Mouse (Mus musculus) adrenal gland, postnatal 10 days (tissue): ENCODE measurements at regions not wholly inside any gene's neighbourhood (a gene's known extent, or its start where the extent isn't known, plus 50 kb on each side); places are given as distances from the start of the nearest gene placed in this dataset.
A peak's percentile ranks its signal among the peaks of the same experiment; 100 is the strongest.

Experiments
- DNase-seq: peaks from one replicate; pipeline ENCODE4 v3.0.0; 2021; ENCODE audit warnings: mixed read lengths

- no peak for DNase-seq
Measured at GRCm38 (mm10) chr11:55974224-55974875, 66.5 kb downstream of the Nmur2 start.

GRCm38 (mm10) chr11:55966580-55966979, 74.2 kb downstream of the Nmur2 start:
- no peak for DNase-seq

GRCm38 (mm10) chr11:55958372-55958771, 82.4 kb downstream of the Nmur2 start:
- no peak for DNase-seq

DNA sequence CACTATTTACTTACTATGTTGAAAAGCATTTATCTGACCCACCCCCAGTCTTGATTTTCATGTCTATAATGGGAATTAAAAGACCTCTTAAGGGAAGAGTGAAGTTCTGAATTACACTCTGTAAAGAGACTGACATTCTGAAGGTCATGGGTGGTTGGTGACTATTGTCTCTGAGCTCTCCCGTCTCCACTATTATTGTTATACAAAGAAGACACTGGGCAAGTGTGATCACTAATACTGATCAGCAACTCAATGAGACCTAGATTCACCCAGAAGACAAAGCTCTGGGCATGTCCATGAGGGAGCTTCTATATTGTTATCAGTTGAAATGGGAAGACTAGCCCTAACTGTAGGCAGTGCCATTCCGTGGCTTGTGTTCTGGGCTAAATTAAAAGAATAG, 83.5 kb downstream of the Nmur2 start:
- DNase-seq = no peak

GRCm38 (mm10) chr11:55953696-55954095, 87.1 kb downstream of the Nmur2 start:
- no peak for DNase-seq

- no peak for DNase-seq
Measured at GRCm38 (mm10) chr11:55949596-55949995, 91.2 kb downstream of the Nmur2 start.

- DNase-seq = peak; percentile 64
Measured at GRCm38 (mm10) chr11:55946629-55947240, 94.1 kb downstream of the Nmur2 start.

DNA sequence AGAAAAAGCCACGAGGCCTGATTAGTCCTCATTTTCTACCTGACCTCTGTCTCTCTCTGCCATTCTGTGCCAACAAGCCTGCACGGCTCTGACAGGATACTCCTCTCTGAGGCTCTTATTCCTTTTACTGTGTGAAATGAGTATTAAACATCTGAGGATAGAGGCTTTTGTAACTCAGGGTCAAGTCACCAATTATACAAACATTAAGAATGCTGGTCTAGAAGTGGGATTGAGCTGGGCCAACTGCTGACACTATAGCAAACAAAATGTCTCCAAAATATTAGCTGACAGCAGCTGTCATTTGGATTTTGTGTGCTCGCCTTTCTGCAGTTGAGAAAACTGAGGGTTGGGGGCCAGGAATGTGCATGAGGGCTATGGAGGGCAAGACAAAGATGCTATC, 94.8 kb downstream of the Nmur2 start:
- DNase-seq = no peak

- DNase-seq = no peak
Measured at GRCm38 (mm10) chr11:55939983-55940382, 100.8 kb downstream of the Nmur2 start.

GRCm38 (mm10) chr11:55926366-55926765, 114.4 kb downstream of the Nmur2 start:
- DNase-seq = no peak

GRCm38 (mm10) chr11:55919066-55919465, 121.7 kb downstream of the Nmur2 start:
- no peak for DNase-seq

GRCm38 (mm10) chr11:55918411-55918810, 122.4 kb downstream of the Nmur2 start:
- DNase-seq = no peak

GRCm38 (mm10) chr11:55897506-55897905, 143.3 kb downstream of the Nmur2 start:
- peak; percentile 64 for DNase-seq

- no peak for DNase-seq
Measured at GRCm38 (mm10) chr11:55890161-55890560, 150.6 kb downstream of the Nmur2 start.

GRCm38 (mm10) chr11:55878631-55879030, 162.2 kb downstream of the Nmur2 start:
- no peak for DNase-seq

- no peak for DNase-seq
Measured at GRCm38 (mm10) chr11:55867141-55867540, 173.7 kb downstream of the Nmur2 start.

- DNase-seq = no peak
Measured at GRCm38 (mm10) chr11:55859230-55859629, 181.6 kb downstream of the Nmur2 start.

DNA sequence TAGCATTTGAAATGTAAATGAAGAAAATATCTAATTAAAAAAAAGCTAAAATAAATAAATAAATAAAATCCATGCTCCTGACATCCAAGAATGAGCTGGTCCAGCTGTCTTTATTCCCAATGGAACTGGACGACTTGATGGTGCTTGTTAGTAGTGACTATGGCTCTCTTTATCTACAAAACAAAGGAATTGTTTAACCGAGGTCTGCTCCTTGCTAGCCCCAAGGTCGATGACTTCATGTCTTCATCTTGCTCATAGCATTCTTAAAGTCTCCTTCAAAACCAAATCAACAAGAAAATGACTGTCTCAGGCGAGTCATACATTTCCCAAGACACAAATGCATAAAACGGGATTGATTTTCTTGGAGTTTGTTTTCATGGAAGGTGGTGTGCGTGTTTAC, 212.5 kb upstream of the Glra1 start:
- no peak for DNase-seq

- DNase-seq = no peak
Measured at GRCm38 (mm10) chr11:55816566-55816965, 208.6 kb upstream of the Glra1 start.

DNA sequence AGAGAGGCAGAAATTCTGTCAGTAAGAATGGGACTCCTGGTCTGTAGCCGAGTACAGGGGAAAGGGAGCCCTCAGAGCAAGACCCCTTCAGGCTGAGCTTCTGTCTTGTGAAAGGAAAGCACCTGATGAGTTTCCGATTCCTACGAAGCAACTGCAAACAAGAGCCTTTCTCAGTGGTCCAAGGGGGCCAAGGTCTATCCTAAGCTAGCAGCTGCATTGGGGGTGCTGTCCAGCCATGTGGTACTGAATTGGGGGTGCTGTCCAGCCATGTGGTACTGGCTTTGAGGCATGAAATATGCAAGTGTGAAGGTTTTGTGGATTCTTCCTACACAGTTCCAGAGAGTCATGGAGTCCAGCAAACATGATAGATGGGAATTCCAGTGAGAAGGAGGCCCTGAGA, 202.7 kb upstream of the Glra1 start:
- peak; percentile 6 for DNase-seq

DNA sequence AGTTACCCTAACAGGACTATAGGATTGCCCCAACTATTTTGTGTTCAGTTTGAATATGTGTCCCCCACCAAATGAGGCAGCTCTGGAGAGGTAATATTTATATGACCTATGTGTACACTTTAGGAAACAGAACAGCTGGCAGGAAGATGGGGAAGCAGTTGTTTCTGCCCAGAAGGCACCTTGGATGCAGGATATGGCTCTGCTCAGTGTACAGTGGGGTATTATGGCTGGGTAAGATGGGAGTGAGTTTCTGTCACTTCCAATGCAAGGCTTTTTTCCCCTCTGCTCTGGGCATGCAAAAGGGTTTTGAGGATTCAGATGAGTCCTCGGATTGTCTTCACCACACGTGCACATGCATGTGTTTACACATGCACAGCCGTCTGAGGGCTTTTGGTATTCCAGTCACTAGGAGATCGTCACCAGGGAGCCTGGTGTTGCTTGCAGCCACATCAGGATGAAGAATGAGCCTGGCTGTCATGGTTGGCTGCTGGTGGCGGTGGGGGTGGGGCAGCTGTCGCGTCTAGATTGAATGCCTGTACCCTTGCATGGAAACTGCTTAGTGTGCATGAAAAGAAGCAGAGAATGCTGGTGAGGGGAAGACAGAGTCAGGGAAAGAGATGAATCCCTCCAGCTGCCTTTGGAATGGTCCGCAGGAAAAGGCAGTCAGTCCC, 183.3 kb upstream of the Glra1 start:
- DNase-seq = no peak

DNA sequence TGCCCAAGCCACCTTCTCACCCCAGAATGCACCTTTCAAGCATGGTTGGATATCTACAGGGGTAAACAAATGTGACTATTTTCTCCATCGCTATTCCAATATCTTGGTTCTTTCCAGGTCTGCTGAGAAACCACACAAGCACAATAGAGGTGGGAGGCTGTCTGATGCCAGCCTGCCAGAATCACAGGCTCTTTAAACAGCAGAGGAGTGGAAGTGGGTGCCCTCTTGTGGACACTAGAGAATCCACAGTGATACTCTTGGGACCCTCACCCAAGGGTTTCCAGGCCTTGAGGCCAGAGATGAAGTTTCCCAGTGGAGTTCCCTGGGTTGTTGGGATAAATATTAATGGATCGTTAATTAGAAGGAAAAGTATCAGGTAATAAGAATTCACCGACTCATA, 181.6 kb upstream of the Glra1 start:
- DNase-seq = no peak

GRCm38 (mm10) chr11:55781044-55781443, 173.0 kb upstream of the Glra1 start:
- DNase-seq = no peak

DNA sequence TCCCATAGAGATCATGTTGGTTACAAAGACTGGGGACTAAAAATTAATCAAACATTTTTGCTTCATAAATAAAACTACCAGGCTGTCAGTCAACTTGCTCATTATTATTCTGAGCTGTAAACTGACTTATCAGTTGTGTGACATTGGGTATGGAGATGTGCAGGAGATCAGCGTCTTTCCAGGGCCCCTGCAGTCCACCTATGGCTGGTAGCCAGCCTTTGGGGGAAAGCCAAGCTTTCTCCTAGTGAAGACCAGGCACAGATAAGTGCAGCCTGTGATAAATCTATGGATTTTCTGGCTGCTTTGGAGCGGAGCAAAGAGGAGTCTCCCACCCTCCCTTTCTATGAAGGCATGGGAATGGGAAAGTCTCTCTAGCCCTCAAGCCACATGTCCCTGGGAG, 172.0 kb upstream of the Glra1 start:
- DNase-seq = no peak
